Mouse (Mus musculus) natural killer cell, adult 2 months (primary cell): Measurements from ENCODE around the gene Tsc22d3.
A peak's percentile ranks its signal among the peaks of the same experiment; 100 is the strongest.

ENCODE experiments used
- DNase-seq, 2 experiments: peaks; one replicate each; pipeline ENCODE4 v3.0.0; 2022; ENCODE audit warnings: low spot score in 2 of 2

Tsc22d3 gene

DNA sequence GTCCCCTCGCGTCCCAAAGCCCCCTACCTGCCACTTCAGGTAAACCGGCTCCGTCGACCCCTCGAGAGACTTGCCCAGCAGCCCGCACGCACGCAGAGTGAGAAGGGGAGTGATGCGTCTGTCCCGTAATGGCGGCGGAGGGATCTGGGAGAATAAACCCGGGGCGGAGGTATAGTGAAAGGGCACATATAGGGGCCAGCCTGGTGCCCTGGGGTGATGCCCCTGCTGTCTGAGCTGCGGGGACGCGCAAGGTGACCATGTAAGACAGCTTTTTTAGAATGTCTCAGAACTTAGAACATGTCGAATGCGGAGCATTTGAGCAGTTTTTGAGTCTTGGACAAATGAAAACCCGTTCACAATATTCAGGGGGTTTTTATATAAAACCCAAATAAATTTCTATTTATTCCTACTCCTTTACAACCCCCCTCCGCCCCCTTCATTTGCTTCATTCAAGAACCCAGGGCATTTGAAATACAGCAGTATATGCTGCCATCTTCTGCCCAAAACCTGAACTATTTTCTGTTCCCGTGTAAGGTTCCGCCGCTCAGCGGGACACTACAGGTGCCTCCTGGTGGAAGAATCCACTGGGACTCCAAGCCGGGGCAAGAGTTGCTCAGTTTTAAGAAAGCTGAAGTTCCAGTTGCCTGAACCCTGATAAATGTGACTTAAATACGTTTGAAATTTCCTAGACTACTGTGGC lies at the start of gene Tsc22d3:
Gene Tsc22d3, minus strand, starts transcription at position 250 of the 700 bp plus-strand sequence.
- DNase-seq = peak; percentile 32 to 52

GRCm38 (mm10) chrX:140639592-140639991 lies 39.1 kb upstream of the Tsc22d3 start:
- DNase-seq = no peak

- no peak for DNase-seq
Measured at GRCm38 (mm10) chrX:140638028-140638427, 37.6 kb upstream of the Tsc22d3 start.

- DNase-seq = no peak
Measured at GRCm38 (mm10) chrX:140624875-140625594, 24.6 kb upstream of the Tsc22d3 start.

DNA sequence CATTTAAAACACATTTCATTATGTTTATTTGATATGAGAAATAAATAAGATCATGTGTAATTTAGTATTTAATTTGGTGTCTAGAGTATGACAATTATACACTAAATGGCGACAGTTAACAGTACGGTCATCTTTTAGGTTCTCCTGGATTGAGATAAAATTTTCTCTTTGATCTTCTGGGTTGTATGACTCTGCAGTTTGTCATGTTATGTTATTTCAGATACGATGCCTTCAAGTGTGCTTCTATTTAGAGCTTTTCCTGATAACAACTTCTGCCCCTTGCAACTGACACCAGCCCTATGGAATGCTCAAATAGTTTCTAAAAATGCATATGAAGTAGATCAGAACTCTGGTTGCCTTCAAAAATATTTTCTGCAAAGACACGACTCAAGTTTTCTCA lies 9.5 kb upstream of the Tsc22d3 start:
- DNase-seq = no peak

- no peak for DNase-seq
Measured at GRCm38 (mm10) chrX:140601884-140602283, 1.4 kb upstream of the Tsc22d3 start.

DNA sequence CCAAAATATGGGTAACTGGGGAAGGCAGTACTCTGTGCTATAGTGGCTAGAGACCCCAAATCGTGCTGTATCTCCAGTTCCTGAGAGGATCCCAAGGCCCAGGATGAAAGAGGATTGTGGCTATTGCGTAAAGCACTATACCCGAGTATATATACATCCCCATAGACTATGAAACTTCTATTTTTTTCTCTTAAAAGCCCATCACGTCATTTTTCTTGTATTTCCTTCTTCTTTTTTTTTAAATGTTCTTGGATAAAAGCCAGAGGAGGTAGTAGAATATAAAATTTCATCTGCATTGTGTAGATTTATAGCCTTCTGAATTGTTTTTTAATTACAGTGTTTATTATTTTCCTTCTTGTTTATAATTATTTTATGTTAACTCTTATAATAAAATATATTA lies 852 bp upstream of the Tsc22d3 start:
- DNase-seq = no peak

DNA sequence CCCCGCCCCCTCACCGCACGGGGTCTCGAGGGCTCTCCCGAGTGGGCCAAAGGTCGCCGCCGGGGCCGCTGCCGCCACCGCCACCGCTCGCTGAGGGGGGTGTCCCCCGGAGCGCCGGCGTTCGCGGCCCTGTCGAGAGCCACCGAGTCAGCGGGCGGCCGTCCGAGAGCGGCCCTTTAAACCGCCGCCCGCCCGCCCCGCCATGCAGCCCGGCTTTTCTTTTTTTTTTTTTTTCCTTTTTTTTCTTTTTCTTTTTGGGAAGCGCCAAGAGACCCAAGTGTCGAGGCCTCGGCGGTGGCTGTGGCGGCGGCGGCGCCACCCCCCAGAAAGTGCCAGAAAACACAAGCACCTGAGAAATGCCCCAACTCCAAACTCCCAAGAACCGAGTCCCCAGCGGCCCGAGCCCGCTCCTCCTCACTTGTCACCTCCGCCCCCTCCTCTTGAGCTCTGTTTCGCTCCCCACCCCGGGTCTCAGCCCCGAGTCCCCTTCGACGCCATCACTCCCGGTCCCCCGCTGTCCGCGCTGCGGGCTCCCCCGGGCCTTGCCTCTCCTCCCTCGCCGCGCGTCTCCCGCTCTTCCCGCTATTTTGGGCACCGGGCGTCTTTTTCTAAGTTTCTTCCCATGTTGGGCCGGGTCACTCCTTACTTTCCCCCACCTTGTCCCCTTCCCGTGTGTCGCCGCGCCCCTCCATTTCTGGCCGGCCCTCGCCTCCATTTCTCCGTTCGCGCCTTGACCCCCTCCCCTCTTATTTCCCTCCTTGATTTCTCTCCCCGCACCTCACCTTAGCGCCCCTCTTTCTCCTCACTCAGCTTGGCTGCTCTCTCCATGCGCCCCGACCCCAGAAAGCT lies 674 bp downstream of the Tsc22d3 start:
- DNase-seq = no peak

- DNase-seq = peak; percentile 32 to 55
Measured at GRCm38 (mm10) chrX:140598850-140599560, 1.5 kb downstream of the Tsc22d3 start.

- no peak for DNase-seq
Measured at GRCm38 (mm10) chrX:140598194-140598849, 2.1 kb downstream of the Tsc22d3 start.

DNA sequence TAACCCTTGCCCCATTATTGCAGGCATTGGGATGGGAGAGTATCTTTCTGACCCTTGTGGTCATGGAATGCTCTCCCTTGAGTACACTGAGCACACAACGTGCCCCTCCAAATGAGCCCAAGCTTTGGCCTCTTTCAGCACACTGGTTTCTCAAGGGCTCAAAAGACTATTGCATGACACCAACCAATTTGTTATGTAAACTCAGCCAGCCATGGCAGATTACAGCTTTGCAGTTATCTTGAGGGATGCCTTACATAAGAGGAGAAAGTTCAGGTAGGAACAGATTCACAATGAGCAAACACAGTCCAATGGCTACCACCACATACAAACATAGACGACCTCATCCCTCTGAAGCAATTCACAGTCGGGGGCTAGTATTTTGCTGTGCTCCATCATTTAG lies 9.3 kb downstream of the Tsc22d3 start:
- DNase-seq = no peak

DNA sequence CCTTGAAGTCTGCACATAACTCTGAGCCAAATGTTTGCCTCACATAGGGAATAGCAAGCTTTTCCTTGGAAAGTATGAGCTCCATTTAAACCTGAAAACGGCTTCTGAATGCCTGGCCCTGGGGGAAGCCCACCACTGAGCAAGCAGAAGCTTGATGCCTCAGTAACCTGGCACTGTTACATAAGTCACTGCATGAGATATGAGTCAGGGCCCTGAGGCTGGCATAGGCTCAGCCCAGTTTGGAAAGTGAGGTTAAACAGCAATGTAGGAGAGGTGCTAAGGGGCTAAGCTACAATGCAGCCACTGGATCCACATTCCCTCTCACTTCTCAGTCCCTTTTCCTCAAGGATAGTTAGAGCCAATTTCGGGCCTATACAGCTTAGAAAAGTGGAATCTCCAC lies 10.3 kb downstream of the Tsc22d3 start:
- DNase-seq = no peak

- DNase-seq = no peak
Measured at GRCm38 (mm10) chrX:140589194-140589751, 11.2 kb downstream of the Tsc22d3 start.

- no peak for DNase-seq
Measured at GRCm38 (mm10) chrX:140588534-140588933, 11.9 kb downstream of the Tsc22d3 start.

DNA sequence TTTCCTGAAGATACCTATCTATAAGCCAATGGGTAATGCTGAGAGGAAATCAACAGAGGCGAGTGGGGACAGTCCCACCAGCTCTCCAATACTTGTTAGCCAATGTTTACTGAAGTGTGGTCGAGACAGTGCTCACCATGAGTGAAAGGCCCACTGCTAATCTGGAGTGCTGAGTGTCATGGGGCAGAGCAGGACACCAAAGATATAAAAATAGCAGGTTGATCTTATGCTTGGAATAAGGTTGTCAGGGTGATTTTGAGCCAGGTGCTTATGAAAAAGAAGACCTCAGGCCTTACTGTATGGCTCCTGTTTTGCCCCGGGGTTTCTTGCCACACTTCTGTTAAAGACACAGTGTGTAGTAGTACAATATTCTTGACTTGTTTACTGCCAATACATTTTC lies 20.0 kb downstream of the Tsc22d3 start:
- DNase-seq = no peak

DNA sequence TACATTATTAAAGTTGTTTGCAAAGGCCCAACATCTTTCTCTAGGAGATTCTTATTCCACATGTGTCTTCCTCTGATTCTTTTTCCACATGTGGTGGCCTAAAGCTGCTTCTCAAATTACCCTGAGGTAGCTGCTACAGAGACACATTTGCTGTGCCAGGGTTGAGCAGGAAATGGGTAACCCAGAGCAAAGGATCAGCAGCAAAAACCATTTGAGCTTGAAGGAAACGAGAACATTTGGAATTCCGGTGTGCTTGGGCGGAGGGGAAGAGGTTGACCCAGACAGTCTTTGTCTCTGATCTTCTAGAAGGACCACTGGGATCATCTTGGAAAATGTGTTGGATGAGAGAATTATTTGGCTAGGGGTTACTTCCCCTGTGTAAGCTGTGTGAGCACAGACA lies 24.8 kb downstream of the Tsc22d3 start:
- no peak for DNase-seq

DNA sequence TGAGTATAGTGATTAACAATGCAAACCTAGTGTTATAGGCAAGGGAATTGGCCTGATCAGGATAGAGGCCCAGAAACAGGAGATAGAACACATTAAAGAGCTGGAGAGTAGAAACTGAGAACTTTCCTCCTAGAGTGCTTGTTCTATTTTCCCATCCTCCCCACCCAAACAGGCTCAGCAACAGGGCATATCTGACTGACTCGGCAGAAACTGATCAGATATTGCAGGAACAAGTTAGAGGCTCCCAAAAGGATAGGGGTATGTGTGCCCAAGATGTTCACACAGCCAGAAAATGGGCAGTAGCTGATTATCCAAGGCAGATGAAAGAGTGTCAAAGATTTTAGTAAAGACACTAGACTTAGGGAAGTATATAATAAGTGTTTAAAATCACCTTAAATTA lies 25.3 kb downstream of the Tsc22d3 start:
- no peak for DNase-seq

DNA sequence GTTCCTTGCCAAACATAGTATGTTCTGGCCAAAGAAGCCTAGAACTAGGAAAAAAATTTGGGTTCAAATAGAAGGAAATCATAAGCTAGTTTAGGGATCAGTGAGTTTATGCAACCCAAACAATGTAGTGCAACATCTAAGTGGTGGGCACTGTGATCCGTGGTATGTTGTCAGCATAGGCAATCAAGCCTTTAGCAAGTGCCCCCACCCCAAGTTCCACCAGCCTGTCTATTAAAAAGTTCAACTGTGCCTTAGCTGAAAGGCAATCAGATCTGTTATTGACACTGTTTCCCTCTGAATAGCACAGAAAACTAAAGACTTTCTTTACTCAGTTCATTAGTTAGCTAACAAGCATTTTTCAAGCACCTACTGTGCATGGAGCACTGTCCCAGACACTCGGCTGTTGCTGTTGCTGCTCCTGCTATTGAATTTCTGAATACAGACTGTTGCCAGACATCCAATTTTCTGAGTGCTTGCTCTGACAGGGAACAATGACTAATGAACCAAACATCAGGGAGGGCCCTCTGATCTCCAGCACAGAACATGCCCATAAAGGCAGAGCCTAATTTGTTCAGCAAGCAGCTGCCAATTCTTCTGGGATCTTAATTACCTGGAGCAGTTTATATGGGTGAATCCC lies 27.6 kb downstream of the Tsc22d3 start:
- DNase-seq = no peak

DNA sequence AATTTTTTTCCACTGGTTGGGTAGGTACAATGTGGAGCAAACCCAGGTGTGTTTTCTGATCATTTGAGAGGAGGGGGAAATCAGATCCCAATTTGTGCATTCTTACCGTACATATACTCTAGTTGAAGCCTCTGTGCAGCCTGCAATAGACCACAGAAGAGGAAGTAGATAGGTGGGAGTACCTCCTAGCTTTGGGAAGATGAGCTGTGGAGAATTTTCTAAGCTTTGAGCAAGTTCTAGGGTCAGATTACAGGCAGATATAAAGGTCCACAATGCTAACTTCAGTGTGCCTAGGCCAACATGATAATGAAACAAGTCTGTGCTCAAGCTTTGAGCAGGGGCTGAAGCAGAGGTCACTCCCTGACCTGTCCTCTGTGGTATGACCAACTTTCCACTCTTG lies 30.9 kb downstream of the Tsc22d3 start:
- no peak for DNase-seq

GRCm38 (mm10) chrX:140567711-140568407 lies 32.6 kb downstream of the Tsc22d3 start:
- no peak for DNase-seq
